Mouse (Mus musculus) thymus, adult 2 months (tissue): ENCODE results near the gene Ptpn3.

Experiments
- CTCF ChIP-seq: fragments of 200-500 bp; IDR thresholded peaks from 2 replicates; pipeline ENCODE4 v1.5.1; 2012; ENCODE audit warnings: mild to moderate bottlenecking, control low read depth, low read length, moderate library complexity, borderline replicate concordance; ENCODE audit not compliant: control insufficient read depth, poor library complexity, insufficient read depth; ENCODE audit errors: extremely low read depth
- POLR2A ChIP-seq: fragments of 200-500 bp; IDR thresholded peaks from 2 replicates; pipeline ENCODE4 v1.6.1; 2012; ENCODE audit warnings: mild to moderate bottlenecking, low read length, control low read depth, moderate library complexity; ENCODE audit not compliant: control insufficient read depth, poor library complexity, insufficient read depth; ENCODE audit errors: extremely low read depth

- TF ChIP-seq POLR2A: no peak
- TF ChIP-seq CTCF: no peak
Observed at GRCm38 (mm10) chr4:57153068-57153835, 148.4 kb downstream of the Ptpn3 start.
